Mouse (Mus musculus): ENCODE data around the gene Tubgcp2. TPM values are rescaled to one million over a fixed set of nuclear protein-coding genes. Genes with fewer than 3 reads are reported as not detected.

Gene Tubgcp2
- total and polyA plus RNA-seq, 3 experiments, result 27.1 to 43.6 TPM; not detected in 1

DNA sequence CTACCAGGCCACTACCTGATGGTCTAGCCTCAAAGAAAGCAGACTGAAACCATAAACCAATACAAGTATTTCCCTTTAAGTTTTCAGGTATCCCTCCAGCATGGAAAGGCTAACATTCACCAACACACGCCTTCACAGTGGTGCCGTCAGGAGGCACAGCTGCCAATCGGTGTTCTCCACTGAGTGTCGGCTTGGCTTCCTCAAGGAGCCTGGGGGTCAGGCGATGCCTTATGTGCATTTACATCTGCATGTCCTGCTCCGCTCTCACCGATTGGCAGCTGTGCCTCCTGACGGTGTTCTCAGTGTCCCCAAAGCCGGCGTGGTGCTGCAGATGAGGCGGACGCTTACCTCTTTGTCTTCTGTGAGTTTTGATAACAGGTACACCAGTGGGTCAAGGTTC lies 4.7 kb downstream of the Tubgcp2 start:
- H3K36me3 ChIP-seq (ENCODE audit: control insufficient read depth in 1 of 2, insufficient read depth in 2 of 2, low read length in 2 of 2), result peaks cover 6 to 26% of the 10 kb centered on the region in 2 experiments; a peak in 3 of 4 replicates
- H3K4me3 ChIP-seq (ENCODE audit: control insufficient read depth in 1 of 2, insufficient read depth in 1 of 2, low read depth in 2 of 2, low read length in 2 of 2), result no peak overlapping the region
- H3K79me2 ChIP-seq (ENCODE audit: control insufficient read depth, insufficient read depth, low read length, poor library complexity), result peaks cover 9% of the 10 kb centered on the region
- no peaks in the 10 kb centered on the region for H3K9me3 ChIP-seq (replicated peaks; ENCODE audit: insufficient read depth, low read length)
- H3K4me1 ChIP-seq (ENCODE audit: control insufficient read depth in 1 of 2, insufficient read depth in 2 of 2, low read length in 2 of 2), result peaks cover 0 to 6% of the 10 kb centered on the region in 2 experiments; a peak in 2 of 4 replicates
- TF ChIP-seq CHD1 (IDR thresholded peaks at IDR 0.05; ENCODE audit: low read depth, low read length), result no peak
- TF ChIP-seq TBP (IDR thresholded peaks at IDR 0.05; ENCODE audit: low read depth, low read length), result no peak
- no peak for TF ChIP-seq MAX (IDR thresholded peaks at IDR 0.05; ENCODE audit: low read length)
- TF ChIP-seq UBTF (IDR thresholded peaks at IDR 0.05; ENCODE audit: borderline replicate concordance, insufficient read depth, low read depth, low read length), result no peak
- no peak for TF ChIP-seq ZC3H11A (IDR thresholded peaks at IDR 0.05; ENCODE audit: low read depth, low read length)
- TF ChIP-seq ZNF384 (IDR thresholded peaks at IDR 0.05; ENCODE audit: low read depth, low read length), result no peak
- TF ChIP-seq GATA1 (IDR thresholded peaks at IDR 0.05; ENCODE audit: low read depth, low read length), result no peak
- no peak for TF ChIP-seq RAD21 (IDR thresholded peaks at IDR 0.05; ENCODE audit: low read depth, low read length)
- no peak for TF ChIP-seq TAL1 (IDR thresholded peaks at IDR 0.05; ENCODE audit: low read length)
- no peak for TF ChIP-seq KAT2A (conservative IDR thresholded peaks at IDR 0.05; ENCODE audit: low read depth, low read length)
- no peak for TF ChIP-seq HCFC1 (IDR thresholded peaks at IDR 0.05; ENCODE audit: low read depth, low read length)
- no peak for TF ChIP-seq MYB (IDR thresholded peaks at IDR 0.05; ENCODE audit: low read depth, low read length)
- no peak for TF ChIP-seq POLR2AphosphoS2 (IDR thresholded peaks at IDR 0.05; ENCODE audit: low read length)
- no peak for TF ChIP-seq MAFK (IDR thresholded peaks at IDR 0.05; ENCODE audit: borderline replicate concordance, low read depth, low read length)
- TF ChIP-seq CHD2 (IDR thresholded peaks at IDR 0.05; ENCODE audit: low read length), result no peak
- TF ChIP-seq ELF1 (IDR thresholded peaks at IDR 0.05; ENCODE audit: low read depth, low read length), result no peak
- H3K27ac ChIP-seq (ENCODE audit: control insufficient read depth, low read depth, low read length), result no peak overlapping the region
- H3K9ac ChIP-seq (ENCODE audit: control insufficient read depth, low read depth, low read length, poor library complexity, severe bottlenecking), result no peak overlapping the region
- no peak for DNase-seq (ENCODE audit: low read depth, low spot score)
- no peaks in the 10 kb centered on the region for H3K27me3 ChIP-seq (ENCODE audit: control insufficient read depth in 1 of 2, insufficient read depth in 2 of 2, low read length in 2 of 2)

DNA sequence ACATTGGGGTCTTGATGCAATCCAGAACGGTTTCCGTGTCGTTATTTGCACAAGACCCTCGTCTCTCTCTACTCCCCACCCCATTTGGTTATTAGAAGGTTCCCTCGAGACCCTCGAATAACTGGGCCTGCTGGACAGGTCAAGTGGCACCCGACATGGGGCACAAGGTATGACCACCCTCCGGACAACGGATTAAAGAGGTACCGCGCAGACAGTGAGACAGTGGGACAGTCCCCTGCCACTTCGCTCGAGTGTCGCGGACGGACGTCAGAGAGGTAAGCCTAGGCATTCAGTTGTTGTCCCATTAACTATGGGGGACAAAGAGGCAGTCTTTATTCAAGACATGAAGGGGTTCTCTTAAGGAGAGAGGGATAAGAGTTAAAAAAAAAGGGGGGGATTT lies 25.1 kb downstream of the Tubgcp2 start:
- Histone ChIP-seq H3K9me3 (replicated peaks; ENCODE audit: insufficient read depth, low read length) (no peaks in the 10 kb centered on the region), H3K27ac (ENCODE audit: control insufficient read depth, low read depth, low read length) (no peak overlapping the region; the same call in 1 of the 2 replicates), H3K4me3 (ENCODE audit: control insufficient read depth in 1 of 2, insufficient read depth in 1 of 2, low read depth in 2 of 2, low read length in 2 of 2) (no peak overlapping the region), H3K4me1 (ENCODE audit: control insufficient read depth in 1 of 2, insufficient read depth in 2 of 2, low read length in 2 of 2) (no peaks in the 10 kb centered on the region), H3K79me2 (ENCODE audit: control insufficient read depth, insufficient read depth, low read length, poor library complexity) (no peaks in the 10 kb centered on the region), H3K27me3 (ENCODE audit: control insufficient read depth in 1 of 2, insufficient read depth in 2 of 2, low read length in 2 of 2) (no peaks in the 10 kb centered on the region), H3K36me3 (ENCODE audit: control insufficient read depth in 1 of 2, insufficient read depth in 2 of 2, low read length in 2 of 2) (peaks cover 0 to 7% of the 10 kb centered on the region in 2 experiments; a peak in 1 of 4 replicates), H3K9ac (ENCODE audit: control insufficient read depth, low read depth, low read length, poor library complexity, severe bottlenecking) (no peak overlapping the region)
- TF ChIP-seq GATA1 (IDR thresholded peaks at IDR 0.05; ENCODE audit: low read depth, low read length) (no peak), JUND (IDR thresholded peaks at IDR 0.05; ENCODE audit: low read depth, low read length) (no peak), NELFE (IDR thresholded peaks at IDR 0.05; ENCODE audit: low read depth, low read length) (no peak), ZMIZ1 (IDR thresholded peaks at IDR 0.05; ENCODE audit: low read depth, low read length) (no peak), SMC3 (IDR thresholded peaks at IDR 0.05; ENCODE audit: low read depth, low read length) (no peak), CHD2 (IDR thresholded peaks at IDR 0.05; ENCODE audit: low read length) (no peak), USF1 (IDR thresholded peaks at IDR 0.05; ENCODE audit: low read depth, low read length) (no peak), CHD1 (IDR thresholded peaks at IDR 0.05; ENCODE audit: low read depth, low read length) (no peak), HCFC1 (IDR thresholded peaks at IDR 0.05; ENCODE audit: low read depth, low read length) (no peak), POLR2AphosphoS2 (IDR thresholded peaks at IDR 0.05; ENCODE audit: low read length) (no peak), RAD21 (IDR thresholded peaks at IDR 0.05; ENCODE audit: low read depth, low read length) (no peak), E2F4 (IDR thresholded peaks at IDR 0.05; ENCODE audit: borderline replicate concordance, low read depth, low read length) (no peak), KAT2A (conservative IDR thresholded peaks at IDR 0.05; ENCODE audit: low read depth, low read length) (no peak), ZKSCAN1 (IDR thresholded peaks at IDR 0.05; ENCODE audit: low read depth, low read length) (no peak), MAZ (IDR thresholded peaks at IDR 0.05; ENCODE audit: low read depth, low read length) (no peak), MAFK (IDR thresholded peaks at IDR 0.05; ENCODE audit: borderline replicate concordance, low read depth, low read length) (no peak), ZNF384 (IDR thresholded peaks at IDR 0.05; ENCODE audit: low read depth, low read length) (no peak), USF2 (IDR thresholded peaks at IDR 0.05; ENCODE audit: borderline replicate concordance in 1 of 2, insufficient read depth in 1 of 2, low read depth in 1 of 2, low read length in 2 of 2) (no peak), BHLHE40 (IDR thresholded peaks at IDR 0.05; ENCODE audit: borderline replicate concordance, low read depth, low read length) (no peak), TCF12 (IDR thresholded peaks at IDR 0.05; ENCODE audit: low read depth, low read length) (no peak)
- no peak for DNase-seq (ENCODE audit: low read depth, low spot score)
